Mouse (Mus musculus): ENCODE results near the gene Abca9. TPM values are rescaled to one million over a fixed set of nuclear protein-coding genes. Genes with fewer than 3 reads are reported as not detected.

Gene Abca9
- 0.40 and 0.44 TPM in 2 replicates for polyA plus RNA-seq (2012; rRNA removed)

GRCm38 (mm10) chr11:110167459-110168251 is at the start of gene Abca9:
Gene Abca9 (minus strand): TSS chr11:110168196.

GRCm38 (mm10) chr11:110095858-110096257 is 72.1 kb downstream of the Abca9 start, which contains the start of gene Abca8a:
Gene Abca8a (minus strand): TSS chr11:110095978.

Other genes starting within 250 kb of the Abca9 start
- 5.1 and 5.8 TPM in 2 replicates for gene Abca8b, start 172.4 kb downstream of the Abca9 start, polyA plus RNA-seq (2012; rRNA removed)
- gene Abca8a, start 72.2 kb downstream of the Abca9 start, polyA plus RNA-seq (2012; rRNA removed): 0.77 and 1.0 TPM in 2 replicates
- 2.5 and 3.1 TPM in 2 replicates for gene Abca6, start 83.6 kb upstream of the Abca9 start, polyA plus RNA-seq (2012; rRNA removed)
- gene Abca5, start 169.5 kb upstream of the Abca9 start, polyA plus RNA-seq (2012; rRNA removed): 0.27 and 0.28 TPM in 2 replicates
- 3.3 TPM in 2 replicates for gene Map2k6, start 230.9 kb upstream of the Abca9 start, polyA plus RNA-seq (2012; rRNA removed)

All from liver, embryonic 14 days (tissue).